9 mouse cellular contexts compared by ENCODE assay signal in the genomic region with DNA sequence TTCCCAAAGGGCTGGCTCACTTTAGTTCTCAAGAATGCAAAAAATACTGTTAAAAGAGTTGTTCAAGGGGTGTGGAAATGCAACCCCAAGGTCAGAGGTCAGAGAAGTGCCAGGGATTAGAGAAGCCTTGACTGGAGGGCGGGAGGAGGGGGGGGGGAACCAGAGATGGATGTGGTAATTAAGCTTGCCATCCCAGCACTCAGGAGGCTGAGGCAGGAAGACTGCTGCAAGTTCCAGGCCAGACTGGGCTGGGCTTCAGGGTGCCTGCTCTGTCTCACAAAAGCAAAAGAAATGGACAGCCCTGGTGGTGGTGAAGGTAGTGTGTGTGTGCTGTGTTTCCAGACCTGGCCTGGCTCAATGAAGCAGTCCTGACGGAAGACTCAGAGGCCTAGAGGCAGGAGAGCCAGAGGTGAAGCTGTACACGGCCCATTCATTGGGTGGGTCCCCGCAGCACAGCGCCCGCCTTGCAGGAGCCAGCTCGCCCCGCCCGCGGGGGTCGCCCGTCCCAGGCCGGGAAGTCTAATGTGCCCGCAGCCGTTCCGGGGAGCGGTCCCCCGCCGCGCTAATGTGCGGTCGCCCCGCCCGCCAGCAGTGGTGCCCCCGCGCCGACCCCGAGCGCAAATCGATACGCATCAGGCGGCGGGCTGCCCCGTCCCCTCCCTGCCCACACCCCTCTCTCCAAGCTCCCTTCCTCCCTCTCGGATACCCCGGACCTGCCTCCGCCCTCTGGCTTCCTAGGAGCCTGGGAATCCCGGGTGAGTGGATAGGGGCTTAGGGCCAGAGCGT.
DNase-seq lines count a peak whose midpoint lies in the region; ATAC-seq and TF ChIP-seq lines count a peak whose summit lies in the region.
"Had no signal": no experiment of that assay in that cellular context is flagged by ENCODE, and none has a peak within 500 bp of the region (broad histone marks: within the 10 kb centered on the region; RNA-seq: fewer than 3 reads in every experiment).

No protein-coding gene starts in this region.

- H3K36me3 ChIP-seq in heart, embryonic 10.5 days, result no peaks in the 10 kb centered on the region
- H3K36me3 ChIP-seq in G1E (replicated peaks), result no peaks in the 10 kb centered on the region
- no peaks in the 10 kb centered on the region for H3K36me3 ChIP-seq in hindbrain, embryonic 13.5 days
- H3K36me3 ChIP-seq in midbrain, embryonic 11.5 days (ENCODE audit: control insufficient read depth, insufficient read depth, low read length), result no peaks in the 10 kb centered on the region

- no peak for ATAC-seq in G1E (ENCODE audit: extremely low read depth, insufficient number of reproducible peaks, low FRiP score, poor library complexity, severe bottlenecking)
- peak; percentile 33; the same call in 1 of the 2 replicates for ATAC-seq in hindbrain, embryonic 13.5 days (ENCODE audit: low FRiP score)
- ATAC-seq in midbrain, embryonic 11.5 days (ENCODE audit: low FRiP score), result peak; percentile 78

- peak overlapping the region; percentile 60 for H3K4me2 ChIP-seq in hindbrain, embryonic 13.5 days
- H3K4me2 ChIP-seq in midbrain, embryonic 11.5 days, result peak overlapping the region; percentile 64

- no peaks in the 10 kb centered on the region for H3K9me3 ChIP-seq in heart, embryonic 10.5 days
- H3K9me3 ChIP-seq in G1E (replicated peaks), result no peaks in the 10 kb centered on the region
- no peaks in the 10 kb centered on the region for H3K9me3 ChIP-seq in hindbrain, embryonic 13.5 days
- H3K9me3 ChIP-seq in midbrain, embryonic 11.5 days (ENCODE audit: control insufficient read depth, low read length), result no peaks in the 10 kb centered on the region

- H3K4me1 ChIP-seq in heart, embryonic 10.5 days, result peaks cover 14% of the 10 kb centered on the region
- no peaks in the 10 kb centered on the region for H3K4me1 ChIP-seq in G1E (ENCODE audit: insufficient read depth, low read depth, low read length)
- peaks cover 8% of the 10 kb centered on the region for H3K4me1 ChIP-seq in hindbrain, embryonic 13.5 days (replicated peaks)
- H3K4me1 ChIP-seq in midbrain, embryonic 11.5 days (ENCODE audit: control insufficient read depth, insufficient read depth, low read length), result peaks cover 5% of the 10 kb centered on the region

- H3K4me3 ChIP-seq in heart, embryonic 10.5 days, result peak overlapping the region; percentile 64
- H3K4me3 ChIP-seq in G1E (ENCODE audit: low read depth, low read length), result no peak overlapping the region
- H3K4me3 ChIP-seq in hindbrain, embryonic 13.5 days, result peak overlapping the region; percentile 31
- H3K4me3 ChIP-seq in midbrain, embryonic 11.5 days (ENCODE audit: low read depth, low read length), result peak overlapping the region; percentile 33

- no peak for DNase-seq in heart, embryonic 10.5 days (ENCODE audit: low spot score)
- no peak for DNase-seq in heart, adult 11 months
- peak; percentile 30 for DNase-seq in G1E (ENCODE audit: low spot score)
- DNase-seq in midbrain, embryonic 11.5 days (ENCODE audit: low spot score, missing footprints), result no peak
- DNase-seq in urinary bladder, postnatal 14 days (ENCODE audit: low spot score), result no peak
- no peak for DNase-seq in layer of hippocampus, adult 9-10 months (ENCODE audit: low spot score)
- DNase-seq in thymus, postnatal 4 days, result no peak
- DNase-seq: adrenal gland, postnatal 14 days had no signal

- TF ChIP-seq CTCF in G1E (IDR thresholded peaks at IDR 0.05; ENCODE audit: low read depth, low read length), result no peak

- peaks cover 73% of the 10 kb centered on the region for H3K27me3 ChIP-seq in heart, embryonic 10.5 days (ENCODE audit: insufficient read depth, poor library complexity, severe bottlenecking)
- peaks cover 15% of the 10 kb centered on the region; the same call in 1 of the 2 replicates for H3K27me3 ChIP-seq in G1E (ENCODE audit: insufficient read depth, low read length)
- peaks cover 41% of the 10 kb centered on the region for H3K27me3 ChIP-seq in hindbrain, embryonic 13.5 days
- H3K27me3 ChIP-seq in midbrain, embryonic 11.5 days (ENCODE audit: control insufficient read depth, insufficient read depth, low read length), result peaks cover 8% of the 10 kb centered on the region

- 4% methylated on average over 39 of the region's 39 CpGs for WGBS in heart, embryonic 10.5 days
- WGBS in hindbrain, embryonic 13.5 days, result 3% methylated on average over 20 of the region's 39 CpGs
- 5% methylated on average over 33 of the region's 39 CpGs for WGBS in midbrain, embryonic 11.5 days

- peak overlapping the region; percentile 43; the same call in 1 of the 2 replicates for H3K9ac ChIP-seq in hindbrain, embryonic 13.5 days
- H3K9ac ChIP-seq in midbrain, embryonic 11.5 days (ENCODE audit: low read length), result peak overlapping the region; percentile 54

- H3K27ac ChIP-seq in heart, embryonic 10.5 days, result peak overlapping the region; percentile 78
- H3K27ac ChIP-seq in hindbrain, embryonic 13.5 days, result no peak overlapping the region
- no peak overlapping the region for H3K27ac ChIP-seq in midbrain, embryonic 11.5 days (ENCODE audit: low read depth, low read length)
